Mouse (Mus musculus) thymus, postnatal 0 days (tissue): ENCODE measurements around the gene Prr36. TPM values are rescaled to one million over a fixed set of nuclear protein-coding genes. Genes with fewer than 3 reads are reported as not detected.

ENCODE experiments used
- DNase-seq: peaks from one replicate; pipeline ENCODE4 v3.0.0-alpha.2; 2015; ENCODE audit warnings: low spot score
- polyA plus RNA-seq: library from polyadenylated mRNA; unstranded; fragments of >200 nt; fragmentation: Nextera tagmentation; extraction: Ambion mirVana; gene quantifications from 2 replicates; pipeline ENCODE4 v1.2.1, GENCODE M21; 2015

Prr36 gene
- polyA plus RNA-seq, 1 experiment from 2014 or later = 0.42 TPM

DNA sequence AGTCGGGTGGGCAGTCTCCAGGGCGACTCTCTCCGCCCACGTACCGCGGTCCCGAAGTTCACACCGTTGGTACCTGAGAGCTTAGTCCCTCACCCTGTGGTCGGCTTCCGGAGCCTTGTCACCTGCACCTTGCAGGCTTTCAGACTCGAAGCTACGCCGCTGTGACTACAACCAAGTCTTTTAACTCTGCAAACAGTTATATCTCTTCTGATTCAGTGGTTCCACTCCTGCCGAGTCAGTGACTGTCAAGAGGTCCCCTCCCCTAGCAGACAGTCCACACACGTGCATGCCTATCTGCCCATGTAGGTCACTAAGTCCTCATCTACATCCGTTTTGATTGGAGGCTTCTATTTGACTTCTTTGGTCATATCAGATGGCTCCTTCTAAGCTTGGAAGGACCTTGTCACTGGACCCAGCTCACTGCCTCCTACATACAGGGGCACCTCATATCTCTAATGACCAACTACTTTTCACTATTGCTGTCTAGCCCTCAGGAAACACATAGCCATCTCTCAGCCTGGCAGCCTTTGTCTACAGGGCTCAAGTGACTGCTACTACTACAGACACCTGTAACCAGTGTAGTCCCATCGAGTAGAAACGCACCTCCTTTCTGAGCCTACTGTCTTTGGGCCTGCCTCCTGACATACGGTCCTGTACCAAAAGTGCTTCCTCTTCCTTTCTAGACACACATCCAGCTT is 22.1 kb upstream of the Prr36 start:
- DNase-seq = no peak

- peak; percentile 100 for DNase-seq
Observed at GRCm38 (mm10) chr8:4238434-4239192, 21.4 kb upstream of the Prr36 start, which contains the start of the genes Map2k7 and Gm49320. TSS of gene Map2k7 (plus strand) at chr8:4238740. TSS of gene Gm49320 (plus strand) at chr8:4238865.

- no peak for DNase-seq
Observed at GRCm38 (mm10) chr8:4237814-4238433, 20.7 kb upstream of the Prr36 start.

DNA sequence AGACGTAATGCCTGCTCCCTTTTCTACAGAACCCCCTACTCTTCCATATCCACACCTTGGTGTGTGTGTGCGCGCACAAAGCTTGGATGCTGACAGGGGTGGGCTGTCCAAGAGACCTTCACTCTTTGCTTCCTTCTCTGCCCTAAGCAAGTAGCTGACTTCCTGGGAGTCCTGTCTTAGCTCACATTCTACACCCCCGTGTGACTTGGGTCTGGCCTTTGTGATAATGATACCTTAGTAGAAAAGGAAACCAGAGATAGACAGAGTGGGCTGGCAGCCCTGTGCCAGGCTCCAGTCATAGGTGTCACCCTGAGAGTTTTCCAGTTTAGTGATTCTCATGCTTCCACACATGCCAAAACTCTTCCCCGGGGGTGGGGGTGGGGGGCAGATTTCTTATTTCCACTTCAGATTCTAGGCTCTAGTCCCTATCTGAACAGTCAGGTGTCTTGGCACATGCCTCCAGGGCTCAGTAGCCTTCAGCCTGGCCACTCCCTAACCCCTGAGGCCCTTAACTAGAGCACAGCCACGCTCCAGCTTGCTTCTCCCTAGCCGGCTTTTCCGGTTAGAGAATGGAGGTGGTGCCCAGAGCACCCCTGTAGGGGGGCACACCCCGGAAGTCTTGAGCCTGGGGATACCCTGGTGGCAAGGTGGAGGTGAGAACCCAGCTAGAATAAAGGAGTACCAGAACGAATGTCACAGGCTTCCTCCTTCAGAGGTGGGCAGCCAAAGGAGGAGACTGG is 13.5 kb upstream of the Prr36 start:
- no peak for DNase-seq

DNA sequence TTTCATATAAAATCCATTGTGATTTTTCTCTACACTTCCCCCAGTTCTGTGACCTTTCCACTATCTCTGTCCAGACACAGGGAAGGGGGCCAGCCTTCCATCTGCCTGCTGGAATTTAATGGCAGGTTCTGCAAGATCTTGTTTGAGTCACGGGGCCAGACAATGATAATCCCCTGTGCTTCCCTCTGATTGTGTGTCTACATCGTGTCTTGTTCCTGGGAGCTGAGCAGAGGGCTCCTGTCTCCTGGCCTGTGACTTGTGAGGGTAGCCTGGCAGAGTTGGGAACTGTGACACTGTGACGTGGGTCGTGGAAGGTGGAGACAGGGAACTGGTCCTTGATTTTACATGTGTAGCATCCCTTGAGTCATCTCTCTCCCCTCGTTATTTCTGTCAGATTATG is 12.5 kb upstream of the Prr36 start:
- no peak for DNase-seq

GRCm38 (mm10) chr8:4227919-4228318 is 10.7 kb upstream of the Prr36 start:
- DNase-seq = no peak

- DNase-seq = no peak
Observed at GRCm38 (mm10) chr8:4226739-4227347, 9.6 kb upstream of the Prr36 start, which contains the start of gene Lrrc8e. TSS of gene Lrrc8e (plus strand) at chr8:4226827.

GRCm38 (mm10) chr8:4226323-4226722 is 9.1 kb upstream of the Prr36 start:
- no peak for DNase-seq

DNA sequence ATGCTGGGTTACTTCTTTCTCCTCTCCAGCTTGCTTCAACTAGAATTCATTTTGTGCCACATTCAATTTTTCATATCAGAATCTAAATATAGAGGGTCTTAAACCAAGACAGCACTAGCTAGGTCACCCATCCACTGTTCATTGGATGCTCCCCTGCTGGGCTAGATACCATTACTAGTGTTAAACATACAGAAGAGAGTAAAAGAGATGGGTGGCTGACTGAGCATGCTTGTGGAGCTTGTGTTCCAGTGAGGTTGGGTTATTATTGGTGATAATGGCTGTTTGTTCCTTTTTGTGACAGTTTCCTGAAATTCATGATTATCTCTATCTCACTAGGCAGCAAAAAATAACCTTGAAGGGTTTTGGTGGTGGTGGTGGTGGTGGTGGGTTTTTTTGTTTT is 4.8 kb upstream of the Prr36 start:
- no peak for DNase-seq

DNA sequence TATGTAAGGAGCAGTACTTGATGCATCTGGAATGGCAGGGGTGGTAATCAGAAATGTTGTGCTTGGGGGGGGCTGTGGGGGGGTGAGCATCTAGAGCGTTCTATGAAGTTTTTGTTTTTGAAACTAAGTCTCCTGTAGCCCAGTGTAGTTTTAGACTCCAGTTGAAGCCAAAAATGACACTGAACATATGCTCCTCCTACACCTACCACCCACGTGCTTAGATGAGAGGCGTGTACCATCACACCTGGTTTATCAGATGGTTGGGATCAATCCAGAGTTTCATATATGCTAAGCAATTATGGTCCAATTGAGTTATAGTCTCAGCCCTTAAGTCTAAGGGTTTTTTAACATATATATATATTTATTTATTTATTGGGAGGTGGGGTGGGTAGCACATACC is 2.4 kb upstream of the Prr36 start:
- no peak for DNase-seq

DNA sequence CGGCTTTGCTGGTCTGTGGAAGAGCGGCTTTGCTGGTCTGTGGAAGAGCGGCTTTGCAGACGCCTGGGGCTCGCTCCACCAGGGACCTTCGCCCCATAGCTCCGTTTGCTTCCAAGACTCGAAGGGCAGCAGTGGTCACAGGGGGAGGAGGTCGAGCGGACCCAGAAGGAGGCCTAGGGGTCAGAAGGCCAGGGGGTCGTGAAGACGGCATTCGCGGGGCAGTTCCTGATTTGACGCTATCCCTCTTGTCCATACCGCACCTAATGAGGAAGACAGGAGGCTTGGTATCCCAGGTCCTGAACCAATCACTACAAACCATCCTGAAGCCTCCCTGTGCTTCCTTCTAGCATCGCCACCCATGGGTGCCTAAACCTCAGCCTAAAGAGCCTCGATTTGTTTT is 963 bp downstream of the Prr36 start:
- DNase-seq = no peak

- DNase-seq = peak; percentile 57
Observed at GRCm38 (mm10) chr8:4214006-4214980, 3.0 kb downstream of the Prr36 start.

- peak; percentile 35 for DNase-seq
Observed at GRCm38 (mm10) chr8:4213210-4214005, 3.9 kb downstream of the Prr36 start.

- DNase-seq = no peak
Observed at GRCm38 (mm10) chr8:4212809-4213209, 4.5 kb downstream of the Prr36 start.

DNA sequence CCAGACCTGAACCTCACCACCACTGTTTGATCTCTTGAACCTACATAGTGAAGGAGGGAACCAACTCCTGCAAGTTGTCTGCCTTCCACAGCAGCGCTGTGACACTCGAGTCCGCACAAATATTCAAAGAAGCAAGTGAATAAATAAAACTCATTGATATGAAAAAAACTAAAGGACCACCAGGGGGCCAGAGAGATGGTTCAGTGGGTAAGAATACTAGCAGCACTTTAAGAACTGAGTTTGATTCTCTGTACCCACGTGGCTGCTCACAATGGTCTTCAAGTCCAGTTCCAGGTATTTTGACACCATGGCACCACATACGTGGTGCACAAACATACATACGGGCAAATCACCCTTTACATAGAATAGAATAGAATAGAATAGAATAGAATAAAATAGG is 6.2 kb downstream of the Prr36 start:
- no peak for DNase-seq

GRCm38 (mm10) chr8:4207016-4207350 is 10.3 kb downstream of the Prr36 start:
- DNase-seq = no peak

DNA sequence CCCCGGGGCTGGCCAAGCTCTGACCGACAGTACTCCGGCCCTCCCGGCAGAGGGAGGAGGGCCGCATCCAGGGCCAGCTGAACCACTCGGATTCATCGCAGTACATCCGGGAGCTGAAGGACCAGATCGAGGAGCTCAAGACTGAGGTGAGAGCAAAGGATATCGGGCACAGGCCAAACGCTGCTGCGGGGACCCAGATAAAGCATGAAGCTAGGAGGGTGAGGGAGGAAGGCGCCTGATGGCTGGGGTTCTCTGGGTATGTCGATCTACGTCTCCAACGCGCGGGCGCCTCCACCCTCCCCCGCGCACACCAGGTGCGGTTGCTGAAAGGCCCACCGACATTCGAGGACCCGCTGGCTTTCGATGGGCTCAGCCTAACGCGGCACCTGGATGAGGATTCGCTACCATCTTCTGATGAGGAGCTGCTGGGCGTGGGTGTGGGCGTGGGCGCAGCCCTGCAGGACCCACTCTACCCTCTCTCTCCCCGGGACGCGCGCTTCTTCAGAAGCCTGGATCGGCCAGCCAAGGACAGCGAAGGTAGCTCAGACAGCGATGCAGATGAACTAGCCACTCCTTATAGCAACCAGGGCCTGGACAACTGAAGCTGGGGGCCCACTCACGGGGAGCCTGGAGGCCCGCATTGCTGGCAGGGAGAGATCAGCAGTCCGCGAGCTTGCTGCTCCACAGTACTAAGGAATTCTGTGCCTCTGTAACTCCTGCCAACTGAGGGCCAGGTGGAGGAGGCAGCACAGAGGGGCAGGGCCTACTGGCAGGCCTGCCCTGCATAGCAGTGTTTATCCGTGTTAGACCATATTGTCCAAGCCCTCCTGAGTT is 10.9 kb downstream of the Prr36 start:
- DNase-seq = no peak
